Mouse (Mus musculus) heart, postnatal 10 days (tissue): ENCODE results near the gene Btbd9. TPM values are rescaled to one million over a fixed set of nuclear protein-coding genes. Genes with fewer than 3 reads are reported as not detected.

Experiments
- DNase-seq, 2 experiments: peaks; one replicate each; pipeline ENCODE4 v3.0.0; 2021
- intact Hi-C: fragments of 180-260 bp; cut with DNase I; formaldehyde crosslinking; loops from one replicate; pipeline ENCODE4 v1.15.1; 2025
- total RNA-seq, 2 experiments: library from RNA; stranded (reverse); gene quantifications; 2 replicates each; pipeline ENCODE4 v1.2.3; 2021

Btbd9 gene
- total RNA-seq, 2 experiments from 2014 or later, result 30.9 to 34.0 TPM

DNA sequence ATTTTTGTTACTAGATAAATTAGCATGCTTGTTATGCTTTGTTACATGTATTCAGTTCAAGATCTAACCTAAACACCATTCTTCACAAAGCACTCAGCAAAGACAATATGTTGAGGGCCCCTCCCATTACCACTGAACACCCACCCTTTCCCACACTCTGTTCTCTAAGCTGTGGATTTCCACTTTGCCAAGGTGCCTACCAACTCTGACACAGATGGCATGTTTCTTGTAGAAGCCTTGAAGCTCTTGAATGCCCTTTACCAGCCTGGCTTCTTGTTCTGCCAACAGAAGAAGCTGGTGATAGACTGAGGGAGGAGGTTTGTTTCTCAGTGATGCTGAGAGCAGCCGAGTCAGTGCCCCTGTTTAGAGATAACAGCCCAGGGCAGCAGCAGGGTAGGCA is 256.0 kb downstream of the Btbd9 start:
- intact Hi-C loops, result no loop called here
- DNase-seq, result no peak

DNA sequence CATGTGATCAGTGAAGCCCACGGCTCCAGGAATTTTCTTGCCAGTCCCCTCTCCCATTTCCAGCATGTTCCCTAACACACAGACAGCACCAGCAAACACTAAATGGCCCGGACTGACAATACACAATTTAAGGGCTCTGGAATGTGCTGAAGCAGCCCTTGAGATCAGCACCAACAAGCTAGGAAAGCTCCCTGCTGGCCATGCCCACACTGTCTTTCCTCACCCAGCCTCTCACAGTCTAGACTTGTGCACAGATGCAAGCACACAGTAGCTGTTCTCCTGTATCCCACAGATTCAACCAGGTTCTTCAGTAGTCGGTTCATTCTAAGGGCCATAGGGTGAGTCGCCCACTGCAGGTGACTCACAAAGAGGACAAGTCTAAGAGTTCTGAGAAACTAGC is 263.6 kb downstream of the Btbd9 start:
- intact Hi-C loops, result no loop called here
- DNase-seq, result peak in 1 of 2 experiments; percentile 24

DNA sequence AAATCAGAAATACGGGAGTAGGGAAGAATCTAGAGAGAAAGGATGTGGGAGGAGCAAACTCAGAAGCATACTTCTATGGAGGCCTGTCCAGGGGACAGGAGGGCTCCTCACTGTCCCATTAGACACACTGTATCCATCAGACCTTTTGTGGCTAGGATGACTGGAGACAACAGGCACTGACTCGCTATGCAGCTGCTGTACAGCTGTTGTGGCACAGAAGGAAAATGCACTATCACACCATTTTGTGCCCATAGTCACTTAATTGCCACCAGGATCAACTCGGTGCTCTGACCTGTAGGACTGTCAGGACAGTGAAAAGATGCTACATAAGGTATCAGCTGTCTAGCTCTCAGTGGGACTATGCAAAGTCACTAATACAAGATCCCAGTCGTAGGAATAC is 266.7 kb downstream of the Btbd9 start:
- no peak for DNase-seq
- intact Hi-C loops, result no loop called here

DNA sequence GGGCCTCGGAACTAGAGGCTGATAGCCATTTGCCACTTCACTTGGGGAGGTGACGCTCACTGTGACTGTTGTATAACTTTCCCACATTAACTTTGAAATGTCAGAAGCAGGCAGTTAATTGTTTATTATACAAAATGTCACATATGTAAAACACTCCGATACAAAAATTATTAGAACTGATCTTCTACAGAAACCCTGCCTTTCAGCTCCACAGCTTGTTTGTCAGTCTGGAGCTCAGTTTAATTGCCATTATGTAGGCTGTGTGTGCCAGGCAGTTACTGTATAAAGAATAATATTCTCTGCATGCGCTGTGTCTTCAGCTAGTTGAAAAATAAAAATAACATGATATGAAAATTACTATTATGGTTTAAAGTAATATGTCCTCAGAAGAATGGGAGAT is 267.4 kb downstream of the Btbd9 start:
- intact Hi-C loops, result no loop called here
- no peak for DNase-seq

DNA sequence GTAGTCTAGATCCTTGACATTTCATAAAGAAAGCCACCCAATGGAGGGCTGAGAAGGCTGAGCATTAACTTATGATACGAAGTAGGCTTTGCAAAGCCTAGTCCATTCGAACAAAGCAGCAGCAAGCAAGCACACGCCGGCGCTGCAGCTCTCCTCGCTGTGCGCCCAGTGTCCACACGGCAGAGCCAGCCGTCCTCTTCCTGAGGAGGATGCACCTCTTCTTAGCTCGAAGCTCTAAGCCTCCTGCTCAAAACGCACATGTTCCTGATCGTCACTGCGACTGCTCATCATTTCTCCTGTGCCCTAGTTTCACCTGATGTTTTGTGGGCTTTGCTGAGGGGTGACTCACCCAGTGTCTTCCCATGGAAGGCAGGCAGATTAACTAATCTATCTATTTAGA is 268.0 kb downstream of the Btbd9 start:
- intact Hi-C loops, result no loop called here
- no peak for DNase-seq

DNA sequence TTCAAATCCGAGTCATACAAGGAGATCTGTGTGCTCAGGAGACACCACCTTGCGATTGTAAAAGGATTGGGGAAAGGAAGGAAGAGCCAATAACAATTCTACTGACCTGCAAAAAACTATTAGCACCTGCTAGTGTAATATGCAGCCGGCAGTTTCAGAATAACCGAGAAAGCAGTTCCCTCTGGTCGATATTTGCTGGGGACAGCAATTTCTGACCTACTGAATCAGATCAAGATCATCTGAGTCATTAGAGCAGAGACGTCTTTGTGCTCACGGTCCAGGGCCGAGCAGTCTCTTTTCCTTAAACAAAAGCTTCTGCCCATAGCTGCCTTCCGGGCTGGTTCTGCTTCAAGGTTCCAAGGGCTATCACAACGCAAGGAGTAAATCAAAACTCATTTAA is 269.1 kb downstream of the Btbd9 start:
- no peak for DNase-seq
- intact Hi-C loops, result no loop called here

DNA sequence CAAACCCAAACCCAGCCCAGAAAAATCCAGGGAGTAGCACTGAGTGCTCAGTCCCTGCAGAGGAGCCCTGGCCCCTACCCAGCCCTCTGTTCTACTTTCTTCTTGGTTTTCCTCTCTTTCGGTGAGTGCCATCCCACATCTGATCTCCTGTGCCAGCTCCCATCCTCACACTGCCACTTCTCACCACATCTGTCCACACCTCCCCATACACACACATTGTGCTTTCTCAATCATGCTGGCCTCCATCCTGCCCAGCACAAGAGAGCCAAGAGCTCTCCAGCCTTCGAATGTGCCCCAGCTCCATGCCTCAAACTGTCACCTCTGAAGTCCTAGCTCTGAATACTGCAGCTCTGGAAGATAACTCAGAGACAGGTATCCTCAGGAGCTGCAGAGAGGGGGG is 271.5 kb downstream of the Btbd9 start:
- no peak for DNase-seq
- intact Hi-C loops, result no loop called here

DNA sequence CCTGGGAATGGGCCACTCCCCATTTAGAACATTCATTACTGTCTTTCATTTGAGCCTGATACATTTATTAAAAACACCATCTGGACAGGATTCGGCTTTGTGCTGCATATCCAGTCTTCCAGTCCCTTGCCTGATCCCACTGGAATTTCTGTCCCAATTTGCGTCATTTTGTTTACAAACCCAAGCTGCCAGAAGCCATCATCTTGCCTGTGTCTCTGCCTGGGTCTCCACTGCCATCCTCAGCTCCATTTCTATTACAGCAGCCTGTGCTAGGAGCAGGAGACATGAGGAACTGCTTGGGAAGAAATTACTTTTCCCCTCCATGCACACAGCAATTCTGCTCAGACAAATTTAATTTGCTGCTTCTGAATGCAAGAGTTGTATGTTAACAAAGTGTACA is 274.9 kb downstream of the Btbd9 start:
- intact Hi-C loops, result no loop called here
- peak; percentile 27 to 29 for DNase-seq

DNA sequence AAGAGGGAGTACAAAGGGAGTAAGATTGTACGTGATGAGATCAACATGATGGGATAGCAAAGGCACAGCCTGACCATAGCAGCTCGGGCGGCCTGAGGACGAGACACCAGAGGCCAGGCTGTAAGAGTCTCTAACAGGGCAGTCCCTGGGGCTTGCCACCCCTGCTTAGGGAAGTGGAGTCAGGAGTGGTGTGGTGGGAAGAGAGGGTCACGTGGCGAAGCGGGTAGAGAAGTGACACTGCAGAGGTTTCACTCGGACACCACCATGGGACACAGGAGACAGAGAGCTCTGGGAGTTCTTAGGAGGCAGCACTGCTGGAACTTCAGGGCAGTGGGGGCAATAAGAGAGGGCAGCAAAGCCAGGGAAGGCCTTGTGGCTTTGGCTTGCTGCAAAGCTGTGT is 278.9 kb downstream of the Btbd9 start:
- DNase-seq, result no peak
- intact Hi-C loops, result no loop called here

DNA sequence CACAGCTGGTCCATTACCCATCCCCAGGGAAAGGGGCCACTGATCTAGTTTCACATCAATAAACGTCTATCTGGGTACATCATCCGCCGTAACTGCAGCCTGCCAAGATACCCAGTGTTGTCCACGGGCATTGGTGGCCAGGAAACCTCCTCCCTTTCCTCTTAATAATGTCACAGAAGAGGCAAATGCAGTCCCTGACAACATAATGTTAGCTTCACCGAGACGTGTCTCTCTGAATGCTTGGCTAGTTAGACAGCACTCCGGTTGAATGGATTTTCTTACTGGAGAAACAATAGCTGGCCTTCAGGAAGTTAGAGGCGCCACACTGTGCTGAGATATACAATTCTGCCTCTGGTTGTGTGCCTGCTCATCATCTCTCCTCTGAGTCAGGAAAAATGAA is 280.2 kb downstream of the Btbd9 start:
- intact Hi-C loops, result no loop called here

DNA sequence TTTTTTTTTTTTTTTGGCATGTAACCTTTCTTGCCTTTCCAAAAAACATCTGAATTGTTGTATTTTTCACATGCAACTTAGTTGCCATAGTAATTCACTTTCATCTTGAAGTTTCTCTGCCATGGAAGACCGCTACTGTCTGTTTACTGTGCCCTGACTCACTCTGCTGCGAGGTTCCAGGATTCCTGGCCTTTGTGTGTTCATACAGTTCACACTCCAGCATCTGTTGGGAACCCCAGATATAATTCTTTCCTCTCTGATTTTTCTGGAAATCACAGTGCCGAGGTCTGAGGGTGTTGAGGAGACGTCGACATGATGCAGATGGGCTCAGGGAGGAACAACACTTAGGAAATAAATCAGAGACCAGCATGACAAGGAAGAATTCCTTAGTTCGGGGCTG is 283.6 kb downstream of the Btbd9 start:
- intact Hi-C loops, result no loop called here
- no peak for DNase-seq

More for the DNA sequence above, 280.2 kb downstream of the Btbd9 start:
- no peak for DNase-seq

DNA sequence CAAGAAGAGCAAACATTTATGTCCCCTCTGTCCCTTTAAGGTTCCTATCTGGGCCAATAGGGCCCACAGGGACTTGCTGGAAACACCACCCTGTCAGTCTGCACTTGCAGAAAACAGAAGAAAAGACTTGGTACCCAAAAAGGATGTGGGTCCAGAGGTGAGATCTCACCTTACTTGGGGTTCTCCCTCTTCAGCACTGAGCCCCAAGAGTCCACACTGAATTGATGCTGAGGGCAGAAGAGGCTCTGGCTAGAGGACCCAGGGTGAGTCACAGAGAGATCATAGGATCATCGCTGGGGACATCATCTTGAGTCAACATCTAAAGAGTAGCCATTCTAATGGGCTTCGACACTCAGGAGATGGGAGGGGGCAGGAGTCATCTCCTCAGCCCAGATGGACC is 290.6 kb downstream of the Btbd9 start:
- intact Hi-C loops, result no loop called here
- DNase-seq, result no peak

DNA sequence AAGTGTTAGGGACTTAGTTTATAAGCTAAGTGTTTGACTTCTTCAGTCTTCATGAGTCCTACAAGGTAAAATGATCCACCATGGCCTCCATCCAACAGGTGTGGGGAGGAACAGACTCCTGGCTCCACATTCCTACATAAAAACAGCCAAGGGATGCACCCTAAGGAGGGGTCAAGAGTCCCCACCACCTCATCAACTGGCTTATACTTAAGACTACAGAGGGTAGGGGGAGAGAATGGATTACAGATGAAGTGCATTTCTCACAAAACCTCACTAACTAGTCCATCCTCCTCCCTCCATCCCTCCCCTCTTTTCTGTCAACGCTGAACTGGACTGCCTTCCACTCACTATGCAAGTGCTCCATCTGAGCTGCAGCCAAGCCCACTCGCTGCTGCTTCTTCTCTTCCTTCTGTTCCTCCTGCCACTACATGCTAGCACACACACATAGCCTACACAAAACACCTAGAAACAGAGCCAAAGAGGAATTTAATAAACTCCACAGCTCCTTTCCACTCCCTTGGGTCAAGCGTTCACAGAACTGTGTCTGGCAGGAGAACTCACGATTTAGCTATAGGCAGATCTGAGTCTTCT is 292.7 kb downstream of the Btbd9 start:
- DNase-seq, result no peak
- intact Hi-C loops, result no loop called here

DNA sequence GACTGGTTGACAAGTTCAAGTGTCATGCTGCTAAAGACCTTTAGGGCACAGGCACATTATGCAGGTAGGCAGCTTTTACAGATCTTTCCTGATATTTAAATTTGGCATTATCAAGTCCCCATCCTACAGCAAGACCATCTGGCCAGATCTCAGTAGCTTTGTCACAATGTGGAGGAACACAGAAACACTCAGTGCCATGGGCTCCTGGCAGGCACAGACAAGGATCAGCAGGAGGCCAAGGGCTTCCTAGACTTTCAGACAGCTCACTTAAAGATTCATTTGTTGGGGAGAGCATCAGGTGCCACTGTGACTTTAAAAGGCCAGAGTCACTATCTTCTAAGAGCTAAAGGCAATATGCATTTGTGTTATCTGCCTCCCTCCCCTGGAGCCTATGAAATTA is 293.3 kb downstream of the Btbd9 start:
- DNase-seq, result no peak
- intact Hi-C loops, result no loop called here

DNA sequence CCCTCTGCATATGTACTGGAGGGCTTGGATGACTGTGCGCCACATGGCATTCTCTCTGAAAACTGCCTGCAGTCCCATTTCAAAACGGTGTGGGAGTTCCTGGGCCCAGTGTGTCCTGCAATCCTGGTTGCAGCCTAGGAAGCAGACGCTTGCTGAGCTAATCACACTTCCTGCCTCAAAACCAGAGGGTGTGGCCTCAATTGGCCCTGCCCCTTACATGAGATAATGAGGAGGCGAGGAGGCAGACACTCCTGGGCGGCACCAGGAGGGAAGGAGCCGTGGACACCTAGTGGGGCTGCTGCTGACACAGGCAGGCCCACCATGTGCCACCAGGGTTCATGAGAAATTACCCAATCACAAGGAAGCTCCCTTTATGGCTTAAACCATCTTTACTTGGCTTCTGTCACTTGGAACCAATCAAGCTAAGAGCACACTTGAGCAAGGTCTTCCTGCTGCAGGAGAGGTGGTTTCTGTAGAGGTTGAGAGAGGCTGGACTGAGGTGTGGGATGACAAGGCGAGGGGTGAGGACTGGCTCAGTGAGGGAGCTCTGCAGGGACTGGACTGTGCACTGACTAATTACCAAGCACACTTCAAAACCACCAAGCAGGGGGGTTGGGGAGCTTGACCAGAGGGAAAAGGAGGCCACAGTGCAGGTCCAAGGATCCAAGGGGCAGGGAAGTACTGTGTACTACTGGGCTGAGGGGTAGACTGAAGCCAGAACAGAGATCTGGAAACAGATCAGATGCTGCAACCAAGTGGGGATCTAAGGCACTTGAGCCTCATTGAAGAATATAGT is 295.8 kb downstream of the Btbd9 start:
- intact Hi-C loops, result no loop called here
- DNase-seq, result peak in 1 of 2 experiments; percentile 23

DNA sequence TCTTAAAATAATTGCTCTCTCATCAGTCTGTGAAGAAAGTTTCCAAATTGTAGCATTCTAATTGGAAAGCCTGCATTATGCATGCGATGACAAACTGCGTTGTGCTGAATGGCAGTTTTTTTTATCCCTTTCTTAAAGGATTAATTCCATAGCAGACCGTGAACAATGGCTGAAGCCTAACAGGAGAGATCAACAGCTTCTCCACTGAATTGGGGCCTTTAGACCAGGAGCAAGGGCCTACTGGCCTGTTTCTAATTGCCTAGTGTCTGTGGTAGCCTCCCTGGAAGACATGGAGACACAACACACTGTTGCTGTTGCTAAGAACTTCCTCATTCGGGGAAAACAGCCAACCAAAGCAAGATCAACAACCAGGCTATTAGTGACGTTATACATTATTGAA is 296.6 kb downstream of the Btbd9 start:
- DNase-seq, result no peak
- intact Hi-C loops, result no loop called here

DNA sequence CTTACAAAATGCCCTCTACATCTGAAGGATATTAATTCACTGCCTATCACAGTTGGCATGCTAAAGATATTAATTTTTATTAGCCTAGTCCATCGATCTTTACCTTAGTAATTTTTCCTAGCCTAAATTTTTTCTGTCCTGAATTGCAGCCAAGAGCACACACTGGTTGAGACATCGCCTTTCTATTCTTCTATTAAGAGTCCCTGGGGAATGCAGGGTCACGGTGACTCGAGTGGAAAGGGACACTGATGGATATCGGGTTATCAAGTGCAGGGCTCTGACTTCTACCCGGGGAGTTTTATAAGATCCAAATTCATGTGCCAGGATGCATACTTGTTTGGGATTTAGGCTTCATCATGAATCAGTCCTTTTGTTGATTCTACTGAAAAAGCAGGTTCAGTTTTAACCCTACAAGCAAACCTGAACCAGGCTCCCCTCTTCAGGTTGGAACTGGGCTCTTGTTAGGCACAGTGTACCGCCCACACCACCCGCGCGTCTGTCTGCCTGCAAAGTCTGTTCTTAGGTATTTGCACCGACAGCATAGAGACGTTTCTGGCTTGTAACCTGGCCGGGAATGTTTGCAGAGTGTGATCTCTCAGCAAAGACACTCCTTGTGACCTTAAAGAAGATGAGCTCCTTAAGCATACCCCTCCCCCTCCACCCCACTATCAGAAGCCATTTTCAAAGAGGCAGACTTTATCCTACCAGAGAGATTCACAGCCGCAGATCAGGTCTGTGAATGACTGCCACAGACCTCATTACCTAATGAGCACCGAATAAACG is 297.5 kb downstream of the Btbd9 start:
- intact Hi-C loops, result no loop called here
- DNase-seq, result no peak

DNA sequence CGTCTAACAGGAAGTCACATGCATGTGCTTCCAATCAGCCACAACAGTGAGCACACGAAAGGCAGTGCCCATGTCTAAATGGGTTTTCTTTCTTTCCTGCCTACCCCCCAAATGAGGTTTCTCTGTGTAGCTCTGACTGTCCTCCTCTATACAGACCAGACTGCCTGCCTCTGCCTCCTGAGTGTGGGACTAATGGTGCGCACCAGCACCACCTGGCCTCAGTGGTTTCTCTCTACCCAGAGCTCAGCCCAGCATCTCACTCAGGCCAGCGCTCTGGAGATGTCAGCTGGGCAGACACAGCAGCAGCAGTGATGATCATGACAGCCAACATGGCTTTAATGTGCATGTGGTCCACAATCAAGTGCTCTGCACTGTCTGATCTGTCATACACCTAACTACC is 299.8 kb downstream of the Btbd9 start:
- DNase-seq, result no peak
- intact Hi-C loops, result no loop called here

DNA sequence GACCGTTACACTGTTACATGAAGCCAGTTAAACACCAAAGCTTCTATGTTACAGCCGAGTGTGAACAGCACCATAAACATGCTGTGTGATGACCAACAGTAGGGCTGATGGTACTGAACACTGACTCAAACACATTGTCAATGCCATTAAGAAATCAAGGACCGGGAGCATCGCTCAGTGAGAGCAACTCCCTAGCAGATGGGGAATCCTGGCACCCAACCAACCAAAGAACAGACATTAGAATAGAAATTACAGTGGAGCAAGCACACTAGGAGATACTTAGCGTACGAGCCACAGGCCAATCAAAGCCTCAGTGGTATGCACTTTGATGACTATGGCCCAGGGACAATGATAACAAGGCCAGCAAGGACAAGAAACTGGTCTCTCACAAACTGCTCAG is 303.5 kb downstream of the Btbd9 start:
- no peak for DNase-seq
- intact Hi-C loops, result no loop called here

DNA sequence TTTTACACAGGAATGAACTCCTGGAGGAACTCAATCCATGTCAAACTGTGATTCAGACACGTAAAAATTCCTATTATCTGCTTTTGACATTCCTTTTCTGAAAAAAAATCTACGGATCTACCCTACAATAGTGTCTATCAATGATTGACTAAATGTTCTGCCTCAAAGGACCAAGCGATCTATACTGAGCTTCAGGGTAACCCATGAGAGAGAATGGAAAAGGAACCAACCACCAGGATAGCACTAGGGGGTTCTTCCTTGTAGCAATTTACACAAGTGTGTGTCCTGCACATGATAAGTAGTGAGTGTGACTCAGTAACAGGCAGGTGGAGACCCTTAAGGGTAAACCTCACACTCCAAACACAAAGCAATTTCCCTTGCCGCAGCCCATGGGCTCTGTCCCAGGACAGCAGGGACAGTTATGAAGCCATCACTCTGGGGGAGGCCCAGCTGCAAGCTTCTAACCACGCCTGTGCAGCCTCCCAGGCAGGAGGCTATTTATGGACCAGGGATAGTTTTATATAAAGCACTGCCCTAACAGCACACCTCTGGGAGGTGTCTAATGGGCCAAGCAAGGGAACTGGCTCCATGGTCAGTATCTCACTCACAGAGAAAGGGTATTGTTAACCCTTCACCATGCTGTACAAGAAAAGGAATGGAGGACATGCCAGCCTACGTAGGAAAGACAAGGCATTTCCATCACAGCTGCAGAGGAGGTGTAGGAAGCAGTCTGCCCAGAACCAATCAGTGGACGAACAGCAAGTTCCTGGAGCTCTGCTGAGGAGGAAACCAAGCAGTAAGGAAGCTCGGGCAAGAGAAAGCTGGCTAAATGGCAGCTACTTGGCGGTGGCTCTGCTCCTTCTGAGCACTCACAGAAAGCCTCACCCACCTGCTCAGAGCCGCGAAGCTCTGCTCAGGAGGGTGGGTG is 306.9 kb downstream of the Btbd9 start:
- DNase-seq, result no peak
- intact Hi-C loops, result no loop called here

DNA sequence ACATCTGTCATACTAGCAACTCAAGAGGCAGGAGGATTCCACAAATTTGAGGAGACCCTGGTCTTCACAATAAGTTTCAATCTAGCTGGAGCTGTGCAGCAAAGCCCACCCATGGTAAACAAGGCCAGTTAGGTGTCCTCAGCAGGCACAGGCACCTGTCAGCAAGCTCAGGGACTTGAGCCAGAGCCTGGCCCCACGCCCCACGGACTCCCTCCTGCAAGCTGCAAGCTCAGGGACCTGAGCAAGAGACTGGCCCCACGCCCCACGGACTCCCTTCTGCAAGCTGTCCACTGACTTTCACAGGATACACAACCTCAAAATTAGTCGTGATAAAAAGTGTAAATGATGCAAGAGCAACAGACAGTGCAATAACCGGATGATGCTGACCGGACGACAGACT is 307.8 kb downstream of the Btbd9 start:
- no peak for DNase-seq
- intact Hi-C loops, result no loop called here
